In genomic region chr16:94649861-94650260, GRCm38 (mm10) we compare ENCODE assay signal across 26 mouse cellular contexts.
DNase-seq lines count a peak whose midpoint lies in the region; ATAC-seq and TF ChIP-seq lines count a peak whose summit lies in the region.
"Had no signal": no experiment of that assay in that cellular context is flagged by ENCODE, and none has a peak within 500 bp of the region (broad histone marks: within the 10 kb centered on the region; RNA-seq: fewer than 3 reads in every experiment).

No protein-coding gene starts in this region.

- H3K27me3 ChIP-seq in hindbrain, postnatal 0 days (ENCODE audit: insufficient read depth, low read length): no peaks in the 10 kb centered on the region
- no peaks in the 10 kb centered on the region for H3K27me3 ChIP-seq in hindbrain, embryonic 16.5 days (replicated peaks; ENCODE audit: control insufficient read depth, insufficient read depth, low read length)
- H3K27me3 ChIP-seq in liver, adult 2 months (ENCODE audit: control insufficient read depth, insufficient read depth, low read length): no peaks in the 10 kb centered on the region
- H3K27me3 ChIP-seq in liver, embryonic 11.5 days (replicated peaks; ENCODE audit: control insufficient read depth, insufficient read depth, low read length): no peaks in the 10 kb centered on the region
- H3K27me3 ChIP-seq in stomach, postnatal 0 days (ENCODE audit: control insufficient read depth, insufficient read depth, low read length): no peaks in the 10 kb centered on the region
- H3K27me3 ChIP-seq: embryonic facial prominence, embryonic 12.5 days; embryonic facial prominence, embryonic 15.5 days; heart, embryonic 15.5 days; hindbrain, embryonic 13.5 days had no signal

- no peak for TF ChIP-seq CTCF in hindbrain, postnatal 0 days (IDR thresholded peaks at IDR 0.05; ENCODE audit: low read depth)
- TF ChIP-seq CTCF in liver, adult 2 months (IDR thresholded peaks at IDR 0.05; ENCODE audit: low read depth, low read length): no peak
- TF ChIP-seq CTCF in stomach, postnatal 0 days (IDR thresholded peaks at IDR 0.05; ENCODE audit: low read depth): no peak

- H3K9ac ChIP-seq in hindbrain, postnatal 0 days (replicated peaks; ENCODE audit: low read length): no peak overlapping the region
- no peak overlapping the region for H3K9ac ChIP-seq in hindbrain, embryonic 16.5 days (ENCODE audit: low read depth, low read length)
- no peak overlapping the region for H3K9ac ChIP-seq in liver, adult 2 months (ENCODE audit: low read depth, low read length)
- H3K9ac ChIP-seq in liver, embryonic 11.5 days (ENCODE audit: low read depth, low read length): no peak overlapping the region
- no peak overlapping the region for H3K9ac ChIP-seq in stomach, postnatal 0 days (ENCODE audit: low read length)
- H3K9ac ChIP-seq: embryonic facial prominence, embryonic 12.5 days; embryonic facial prominence, embryonic 15.5 days; forebrain, postnatal 0 days; heart, embryonic 15.5 days; hindbrain, embryonic 13.5 days had no signal

- peaks cover 38% of the 10 kb centered on the region for H3K79me2 ChIP-seq in liver, adult 2 months (ENCODE audit: control insufficient read depth, insufficient read depth, low read length)

- no peaks in the 10 kb centered on the region for H3K9me3 ChIP-seq in hindbrain, postnatal 0 days (ENCODE audit: low read length)
- H3K9me3 ChIP-seq in hindbrain, embryonic 16.5 days (ENCODE audit: control insufficient read depth, low read length): no peaks in the 10 kb centered on the region
- H3K9me3 ChIP-seq in liver, embryonic 11.5 days (ENCODE audit: control insufficient read depth, low read length): no peaks in the 10 kb centered on the region
- no peaks in the 10 kb centered on the region for H3K9me3 ChIP-seq in stomach, postnatal 0 days (ENCODE audit: control insufficient read depth, low read length)
- H3K9me3 ChIP-seq: embryonic facial prominence, embryonic 12.5 days; embryonic facial prominence, embryonic 15.5 days; heart, embryonic 10.5 days; heart, embryonic 15.5 days; hindbrain, embryonic 10.5 days; hindbrain, embryonic 13.5 days had no signal

- ATAC-seq in hindbrain, postnatal 0 days: no peak
- ATAC-seq in hindbrain, embryonic 16.5 days: no peak
- ATAC-seq in liver, embryonic 11.5 days (replicated peaks; ENCODE audit: low FRiP score): no peak
- no peak for ATAC-seq in stomach, postnatal 0 days (ENCODE audit: low FRiP score, low TSS enrichment)
- ATAC-seq: CD4-positive, CD25-positive, alpha-beta regulatory T cell, adult 4 months; forebrain, embryonic 14.5 days; forebrain, postnatal 0 days had no signal

- H3K4me2 ChIP-seq in hindbrain, postnatal 0 days (ENCODE audit: low read depth, low read length): no peak overlapping the region
- H3K4me2 ChIP-seq in hindbrain, embryonic 16.5 days (ENCODE audit: low read length): no peak overlapping the region
- no peak overlapping the region for H3K4me2 ChIP-seq in liver, embryonic 11.5 days
- H3K4me2 ChIP-seq in stomach, postnatal 0 days (replicated peaks; ENCODE audit: low read depth): no peak overlapping the region
- H3K4me2 ChIP-seq: embryonic facial prominence, embryonic 12.5 days; embryonic facial prominence, embryonic 15.5 days; heart, embryonic 15.5 days; hindbrain, embryonic 13.5 days had no signal

- peaks cover 3% of the 10 kb centered on the region; the same call in 1 of the 2 replicates for H3K4me1 ChIP-seq in hindbrain, postnatal 0 days (ENCODE audit: insufficient read depth, low read length)
- peaks cover 16% of the 10 kb centered on the region for H3K4me1 ChIP-seq in hindbrain, embryonic 16.5 days (ENCODE audit: control insufficient read depth, insufficient read depth, low read depth, low read length)
- H3K4me1 ChIP-seq in liver, adult 2 months (ENCODE audit: control insufficient read depth, insufficient read depth, low read length): peaks cover 21% of the 10 kb centered on the region
- H3K4me1 ChIP-seq in liver, embryonic 11.5 days (replicated peaks; ENCODE audit: control insufficient read depth, insufficient read depth, low read length): peaks cover 13% of the 10 kb centered on the region
- no peaks in the 10 kb centered on the region; the same call in none of the 2 replicates for H3K4me1 ChIP-seq in stomach, postnatal 0 days (replicated peaks; ENCODE audit: control insufficient read depth, insufficient read depth)

- WGBS in hindbrain, postnatal 0 days: 73% methylated on average over 3 of the region's 3 CpGs
- 87% methylated on average over 3 of the region's 3 CpGs for WGBS in hindbrain, embryonic 16.5 days
- 32% methylated on average over 3 of the region's 3 CpGs for WGBS in liver, adult 2 months
- 71% methylated on average over 3 of the region's 3 CpGs for WGBS in liver, embryonic 11.5 days
- WGBS in stomach, postnatal 0 days: 68% methylated on average over 3 of the region's 3 CpGs

- DNase-seq in hindbrain, postnatal 0 days (ENCODE audit: low spot score): no peak
- peak; percentile 91 for DNase-seq in liver, adult 2 months (ENCODE audit: extremely low read depth, low read depth, low spot score)
- no peak for DNase-seq in liver, embryonic 11.5 days (ENCODE audit: low spot score)
- peak; percentile 10 for DNase-seq in stomach, postnatal 0 days (ENCODE audit: low spot score)
- no peak for DNase-seq in spleen, postnatal 36 days (ENCODE audit: low spot score in 2 of 2)
- DNase-seq: adrenal gland, adult 2 months; adrenal gland, postnatal 14 days; cerebellum, adult 11 months; cerebellum, adult 2 months; cerebellum, adult 9-11 months; cerebellum, postnatal 25 days; forebrain, postnatal 0 days; gastrocnemius, postnatal 10 days; gastrocnemius, postnatal 36 days; heart, adult 2 months; heart, postnatal 10 days; heart, postnatal 36 days had no signal

- H3K4me3 ChIP-seq in hindbrain, postnatal 0 days (ENCODE audit: low read length): no peak overlapping the region
- H3K4me3 ChIP-seq in hindbrain, embryonic 16.5 days (ENCODE audit: low read length): no peak overlapping the region
- H3K4me3 ChIP-seq in liver, adult 2 months (ENCODE audit: insufficient read depth, low read depth, low read length): no peak overlapping the region
- H3K4me3 ChIP-seq in liver, embryonic 11.5 days (ENCODE audit: low read depth, low read length): no peak overlapping the region
- H3K4me3 ChIP-seq in stomach, postnatal 0 days (ENCODE audit: low read depth, low read length): no peak overlapping the region
- H3K4me3 ChIP-seq: embryonic facial prominence, embryonic 12.5 days; embryonic facial prominence, embryonic 15.5 days; heart, adult 2 months; heart, embryonic 10.5 days; heart, embryonic 15.5 days; hindbrain, embryonic 10.5 days; hindbrain, embryonic 13.5 days had no signal

- no peak for TF ChIP-seq EP300 in stomach, postnatal 0 days (optimal IDR thresholded peaks at IDR 0.05)

- no peak for TF ChIP-seq POLR2A in liver, adult 2 months (IDR thresholded peaks at IDR 0.05; ENCODE audit: extremely low read depth, insufficient read depth, low read length)

- peak overlapping the region; percentile 1; the same call in 1 of the 2 replicates for H3K27ac ChIP-seq in hindbrain, postnatal 0 days
- H3K27ac ChIP-seq in hindbrain, embryonic 16.5 days (ENCODE audit: low read depth, low read length): no peak overlapping the region
- H3K27ac ChIP-seq in liver, adult 2 months (replicated peaks; ENCODE audit: insufficient read depth, low read depth, low read length): peak overlapping the region; percentile 69
- H3K27ac ChIP-seq in liver, embryonic 11.5 days (ENCODE audit: low read depth, low read length): no peak overlapping the region
- H3K27ac ChIP-seq in stomach, postnatal 0 days (replicated peaks): no peak overlapping the region
- H3K27ac ChIP-seq: embryonic facial prominence, embryonic 12.5 days; embryonic facial prominence, embryonic 15.5 days; heart, adult 2 months; heart, embryonic 10.5 days; hindbrain, embryonic 10.5 days; hindbrain, embryonic 13.5 days had no signal

- H3K36me3 ChIP-seq in hindbrain, postnatal 0 days (ENCODE audit: insufficient read depth, low read length): no peaks in the 10 kb centered on the region
- H3K36me3 ChIP-seq in hindbrain, embryonic 16.5 days (ENCODE audit: control insufficient read depth, insufficient read depth, low read length): no peaks in the 10 kb centered on the region
- no peaks in the 10 kb centered on the region for H3K36me3 ChIP-seq in liver, adult 2 months (ENCODE audit: control insufficient read depth, insufficient read depth, low read length)
- H3K36me3 ChIP-seq in liver, embryonic 11.5 days (ENCODE audit: control insufficient read depth, insufficient read depth, low read length): no peaks in the 10 kb centered on the region
- no peaks in the 10 kb centered on the region for H3K36me3 ChIP-seq in stomach, postnatal 0 days (ENCODE audit: control insufficient read depth, insufficient read depth, low read length)
- H3K36me3 ChIP-seq: embryonic facial prominence, embryonic 12.5 days; embryonic facial prominence, embryonic 15.5 days; heart, embryonic 10.5 days; heart, embryonic 15.5 days; hindbrain, embryonic 10.5 days; hindbrain, embryonic 13.5 days had no signal

Comparison
In these comparisons a context has a peak if more than half of its experiments do, and no peak if none do; other contexts are left out.
1. DNase-seq: peak in liver, adult 2 months (single experiment) and stomach, postnatal 0 days (single experiment); none in hindbrain, postnatal 0 days (single experiment), liver, embryonic 11.5 days (single experiment) and spleen, postnatal 36 days (0 of 2).
2. H3K27ac ChIP-seq: peak in hindbrain, postnatal 0 days (single experiment) and liver, adult 2 months (single experiment); none in hindbrain, embryonic 16.5 days (single experiment), liver, embryonic 11.5 days (single experiment) and stomach, postnatal 0 days (single experiment).